Mouse (Mus musculus): ENCODE results near the gene Adamts15. TPM values are rescaled to one million over a fixed set of nuclear protein-coding genes. Genes with fewer than 3 reads are reported as not detected.

The Adamts15 gene
- polyA plus RNA-seq, 1 experiment, result not detected

- H3K4me3 ChIP-seq (ENCODE audit: insufficient read depth, poor library complexity, severe bottlenecking), result no peak overlapping the region
- H3ac ChIP-seq (ENCODE audit: control insufficient read depth, insufficient read length, low read depth), result no peak overlapping the region
- peaks cover 38% of the 10 kb centered on the region for H3K27me3 ChIP-seq (ENCODE audit: control insufficient read depth, insufficient read depth, insufficient read length)
- H3K36me3 ChIP-seq (ENCODE audit: control insufficient read depth, insufficient read depth), result no peaks in the 10 kb centered on the region
- H3K79me3 ChIP-seq (ENCODE audit: low read depth), result no peaks in the 10 kb centered on the region
- no peaks in the 10 kb centered on the region for H3K79me2 ChIP-seq (ENCODE audit: control insufficient read depth, insufficient read depth)
- TF ChIP-seq CTCF (IDR thresholded peaks at IDR 0.05; ENCODE audit: control insufficient read depth, insufficient read depth, insufficient read length) (peak; percentile 85), MYOD1 (IDR thresholded peaks at IDR 0.05; ENCODE audit: control insufficient read depth, insufficient read length, low read depth) (no peak), MYOG (IDR thresholded peaks at IDR 0.05; ENCODE audit: control insufficient read depth, extremely low read depth, insufficient read length) (no peak)
Measured at GRCm38 (mm10) chr9:30940328-30940727, 18.1 kb upstream of the Adamts15 start.

- Histone ChIP-seq H3K27me3 (ENCODE audit: control insufficient read depth, insufficient read depth, insufficient read length) (peaks cover 27% of the 10 kb centered on the region), H3K4me3 (ENCODE audit: insufficient read depth, poor library complexity, severe bottlenecking) (no peak overlapping the region), H3K79me3 (ENCODE audit: low read depth) (no peaks in the 10 kb centered on the region), H3K36me3 (ENCODE audit: control insufficient read depth, insufficient read depth) (no peaks in the 10 kb centered on the region), H3ac (ENCODE audit: control insufficient read depth, insufficient read length, low read depth) (no peak overlapping the region), H3K79me2 (ENCODE audit: control insufficient read depth, insufficient read depth) (no peaks in the 10 kb centered on the region)
- TF ChIP-seq MAX (IDR thresholded peaks at IDR 0.05), result peak; percentile 53
- TF ChIP-seq CEBPB (IDR thresholded peaks at IDR 0.05; ENCODE audit: low read depth), result no peak
- peak; percentile 25 for TF ChIP-seq CTCF (IDR thresholded peaks at IDR 0.05; ENCODE audit: control insufficient read depth, insufficient read depth, insufficient read length)
- no peak for TF ChIP-seq MYOG (IDR thresholded peaks at IDR 0.05; ENCODE audit: control insufficient read depth, extremely low read depth, insufficient read length)
- no peak for TF ChIP-seq FOSL1 (IDR thresholded peaks at IDR 0.05; ENCODE audit: insufficient read depth, low read length, poor library complexity, severe bottlenecking)
- peak; percentile 81 for TF ChIP-seq USF1 (IDR thresholded peaks at IDR 0.05; ENCODE audit: low read depth)
- no peak for TF ChIP-seq MYOD1 (IDR thresholded peaks at IDR 0.05; ENCODE audit: control insufficient read depth, insufficient read length, low read depth)
Measured at GRCm38 (mm10) chr9:30936674-30937438, 14.6 kb upstream of the Adamts15 start.

- no peaks in the 10 kb centered on the region for H3K79me2 ChIP-seq (ENCODE audit: control insufficient read depth, insufficient read depth)
- H3K4me3 ChIP-seq (ENCODE audit: insufficient read depth, poor library complexity, severe bottlenecking), result no peak overlapping the region
- H3K36me3 ChIP-seq (ENCODE audit: control insufficient read depth, insufficient read depth), result no peaks in the 10 kb centered on the region
- H3K27me3 ChIP-seq (ENCODE audit: control insufficient read depth, insufficient read depth, insufficient read length), result peaks cover 18% of the 10 kb centered on the region
- no peak overlapping the region for H3ac ChIP-seq (ENCODE audit: control insufficient read depth, insufficient read length, low read depth)
- no peaks in the 10 kb centered on the region for H3K79me3 ChIP-seq (ENCODE audit: low read depth)
- TF ChIP-seq MYOD1 (IDR thresholded peaks at IDR 0.05; ENCODE audit: control insufficient read depth, insufficient read length, low read depth) (no peak), USF1 (IDR thresholded peaks at IDR 0.05; ENCODE audit: low read depth) (no peak), CTCF (IDR thresholded peaks at IDR 0.05; ENCODE audit: control insufficient read depth, insufficient read depth, insufficient read length) (no peak), MAX (IDR thresholded peaks at IDR 0.05) (no peak), CEBPB (IDR thresholded peaks at IDR 0.05; ENCODE audit: low read depth) (no peak), MYOG (IDR thresholded peaks at IDR 0.05; ENCODE audit: control insufficient read depth, extremely low read depth, insufficient read length) (no peak), FOSL1 (IDR thresholded peaks at IDR 0.05; ENCODE audit: insufficient read depth, low read length, poor library complexity, severe bottlenecking) (no peak)
Measured at GRCm38 (mm10) chr9:30934827-30935226, 12.6 kb upstream of the Adamts15 start.

GRCm38 (mm10) chr9:30932346-30932745, 10.1 kb upstream of the Adamts15 start:
- no peaks in the 10 kb centered on the region for H3K79me2 ChIP-seq (ENCODE audit: control insufficient read depth, insufficient read depth)
- H3K27me3 ChIP-seq (ENCODE audit: control insufficient read depth, insufficient read depth, insufficient read length), result peaks cover 18% of the 10 kb centered on the region
- H3K79me3 ChIP-seq (ENCODE audit: low read depth), result no peaks in the 10 kb centered on the region
- H3ac ChIP-seq (ENCODE audit: control insufficient read depth, insufficient read length, low read depth), result no peak overlapping the region
- no peaks in the 10 kb centered on the region for H3K36me3 ChIP-seq (ENCODE audit: control insufficient read depth, insufficient read depth)
- no peak overlapping the region for H3K4me3 ChIP-seq (ENCODE audit: insufficient read depth, poor library complexity, severe bottlenecking)
- TF ChIP-seq CTCF (IDR thresholded peaks at IDR 0.05; ENCODE audit: control insufficient read depth, insufficient read depth, insufficient read length) (no peak), USF1 (IDR thresholded peaks at IDR 0.05; ENCODE audit: low read depth) (no peak), MYOD1 (IDR thresholded peaks at IDR 0.05; ENCODE audit: control insufficient read depth, insufficient read length, low read depth) (no peak), MYOG (IDR thresholded peaks at IDR 0.05; ENCODE audit: control insufficient read depth, extremely low read depth, insufficient read length) (no peak), CEBPB (IDR thresholded peaks at IDR 0.05; ENCODE audit: low read depth) (no peak), MAX (IDR thresholded peaks at IDR 0.05) (no peak), FOSL1 (IDR thresholded peaks at IDR 0.05; ENCODE audit: insufficient read depth, low read length, poor library complexity, severe bottlenecking) (no peak)

GRCm38 (mm10) chr9:30928759-30929158, 6.5 kb upstream of the Adamts15 start:
- H3K79me3 ChIP-seq (ENCODE audit: low read depth), result no peaks in the 10 kb centered on the region
- H3K79me2 ChIP-seq (ENCODE audit: control insufficient read depth, insufficient read depth), result no peaks in the 10 kb centered on the region
- no peak for TF ChIP-seq MAX (IDR thresholded peaks at IDR 0.05)
- TF ChIP-seq FOSL1 (IDR thresholded peaks at IDR 0.05; ENCODE audit: insufficient read depth, low read length, poor library complexity, severe bottlenecking), result no peak
- no peak for TF ChIP-seq USF1 (IDR thresholded peaks at IDR 0.05; ENCODE audit: low read depth)
- no peak for TF ChIP-seq CTCF (IDR thresholded peaks at IDR 0.05; ENCODE audit: control insufficient read depth, insufficient read depth, insufficient read length)
- no peak for TF ChIP-seq MYOD1 (IDR thresholded peaks at IDR 0.05; ENCODE audit: control insufficient read depth, insufficient read length, low read depth)
- H3K36me3 ChIP-seq (ENCODE audit: control insufficient read depth, insufficient read depth), result no peaks in the 10 kb centered on the region
- no peak overlapping the region for H3ac ChIP-seq (ENCODE audit: control insufficient read depth, insufficient read length, low read depth)
- H3K27me3 ChIP-seq (ENCODE audit: control insufficient read depth, insufficient read depth, insufficient read length), result peaks cover 15% of the 10 kb centered on the region
- H3K4me3 ChIP-seq (ENCODE audit: insufficient read depth, poor library complexity, severe bottlenecking), result no peak overlapping the region
